Mouse (Mus musculus) limb, embryonic 10.5 days (tissue): ENCODE measurements around the gene Ston1. TPM values are rescaled to one million over a fixed set of nuclear protein-coding genes. Genes with fewer than 3 reads are reported as not detected.

Experiments used
- DNase-seq: peaks from one replicate; pipeline ENCODE4 v3.0.0-alpha.2; 2017; ENCODE audit warnings: low spot score
- H3K27ac ChIP-seq: fragments of 300-500 bp; sonication (generic); 2 replicates; pipeline ENCODE4 v1.5.1; 2016; ENCODE audit warnings: mild to moderate bottlenecking
- H3K27me3 ChIP-seq: fragments of 300-500 bp; sonication (generic); 2 replicates; pipeline ENCODE4 v1.6.1; 2016; ENCODE audit warnings: low read depth, mild to moderate bottlenecking; ENCODE audit not compliant: poor library complexity, severe bottlenecking
- H3K36me3 ChIP-seq: fragments of 300-500 bp; sonication (generic); 2 replicates; pipeline ENCODE4 v1.6.1; 2016; ENCODE audit warnings: mild to moderate bottlenecking, moderate library complexity
- H3K4me1 ChIP-seq: fragments of 300-500 bp; sonication (generic); 2 replicates; pipeline ENCODE4 v1.6.1; 2016
- H3K4me3 ChIP-seq: fragments of 300-500 bp; sonication (generic); 2 replicates; pipeline ENCODE4 v1.5.1; 2016; ENCODE audit warnings: mild to moderate bottlenecking, moderate library complexity
- H3K9me3 ChIP-seq: fragments of 300-500 bp; sonication (generic); replicated peaks from 2 replicates; pipeline ENCODE4 v1.6.1; 2016; ENCODE audit warnings: mild to moderate bottlenecking
- WGBS: fragments of 180-500 bp; shearing (Covaris S2); methylation state at CpG from one replicate; pipeline ENCODE4 v1.1.7; 2016; 5-methylcytosine and 5-hydroxymethylcytosine counted together
- polyA plus RNA-seq: library from polyadenylated mRNA; unstranded; fragments of >200 nt; fragmentation: Nextera tagmentation; extraction: Ambion mirVana; gene quantifications from 2 replicates; pipeline ENCODE4 v1.2.1, GENCODE M21; 2016

Ston1 gene
- polyA plus RNA-seq, 1 experiment from 2014 or later: 3.0 TPM

- WGBS: 91% methylated on average over 10 of the region's 10 CpGs
- no peaks in the 10 kb centered on the region for H3K9me3 ChIP-seq
These were observed 27.5 kb upstream of the Ston1 start for GRCm38 (mm10) chr17:88569807-88570540.

GRCm38 (mm10) chr17:88570784-88571183 is 26.7 kb upstream of the Ston1 start:
- no peaks in the 10 kb centered on the region for H3K4me1 ChIP-seq
- DNase-seq: no peak
- H3K27me3 ChIP-seq: no peaks in the 10 kb centered on the region
- 86% methylated on average over 11 of the region's 11 CpGs for WGBS
- H3K27ac ChIP-seq: no peak overlapping the region
- peaks cover 60% of the 10 kb centered on the region for H3K36me3 ChIP-seq
- H3K4me3 ChIP-seq: no peak overlapping the region
- no peaks in the 10 kb centered on the region for H3K9me3 ChIP-seq

More at GRCm38 (mm10) chr17:88569807-88570540, 27.5 kb upstream of the Ston1 start:
- Histone ChIP-seq H3K4me1 (no peaks in the 10 kb centered on the region), H3K27ac (no peak overlapping the region), H3K4me3 (no peak overlapping the region), H3K27me3 (no peaks in the 10 kb centered on the region), H3K36me3 (peaks cover 58% of the 10 kb centered on the region)
- DNase-seq: no peak

GRCm38 (mm10) chr17:88574811-88575210 is 22.7 kb upstream of the Ston1 start:
- H3K27ac ChIP-seq: no peak overlapping the region
- no peaks in the 10 kb centered on the region for H3K9me3 ChIP-seq
- no peaks in the 10 kb centered on the region for H3K27me3 ChIP-seq
- H3K4me3 ChIP-seq: no peak overlapping the region
- H3K4me1 ChIP-seq: no peaks in the 10 kb centered on the region
- WGBS: 75% methylated on average over 5 of the region's 5 CpGs
- peaks cover 63% of the 10 kb centered on the region for H3K36me3 ChIP-seq
- DNase-seq: no peak

- DNase-seq: no peak
- H3K9me3 ChIP-seq: no peaks in the 10 kb centered on the region
- H3K27me3 ChIP-seq: no peaks in the 10 kb centered on the region
- peaks cover 51% of the 10 kb centered on the region for H3K36me3 ChIP-seq
- WGBS: 93% methylated on average over 20 of the region's 20 CpGs
- no peak overlapping the region for H3K27ac ChIP-seq
- no peak overlapping the region for H3K4me3 ChIP-seq
- peaks cover 9% of the 10 kb centered on the region; the same call in 1 of the 2 replicates for H3K4me1 ChIP-seq
These were observed 18.8 kb upstream of the Ston1 start for GRCm38 (mm10) chr17:88578522-88579242.

GRCm38 (mm10) chr17:88580556-88580955 is 16.9 kb upstream of the Ston1 start:
- peaks cover 63% of the 10 kb centered on the region for H3K36me3 ChIP-seq
- no peaks in the 10 kb centered on the region for H3K27me3 ChIP-seq
- 91% methylated on average over 6 of the region's 6 CpGs for WGBS
- peaks cover 10% of the 10 kb centered on the region; the same call in 1 of the 2 replicates for H3K4me1 ChIP-seq
- no peaks in the 10 kb centered on the region for H3K9me3 ChIP-seq
- DNase-seq: no peak
- H3K27ac ChIP-seq: no peak overlapping the region
- no peak overlapping the region for H3K4me3 ChIP-seq

GRCm38 (mm10) chr17:88581511-88582021 is 15.9 kb upstream of the Ston1 start:
- peaks cover 63% of the 10 kb centered on the region for H3K36me3 ChIP-seq
- WGBS: 83% methylated on average over 6 of the region's 6 CpGs

GRCm38 (mm10) chr17:88582999-88583398 is 14.5 kb upstream of the Ston1 start:
- Histone ChIP-seq H3K9me3 (no peaks in the 10 kb centered on the region), H3K27ac (no peak overlapping the region), H3K4me1 (peaks cover 10% of the 10 kb centered on the region; the same call in 1 of the 2 replicates), H3K4me3 (no peak overlapping the region), H3K36me3 (peaks cover 58% of the 10 kb centered on the region), H3K27me3 (no peaks in the 10 kb centered on the region)
- no peak for DNase-seq
- 88% methylated on average over 11 of the region's 11 CpGs for WGBS

More at GRCm38 (mm10) chr17:88581511-88582021, 15.9 kb upstream of the Ston1 start:
- no peaks in the 10 kb centered on the region for H3K9me3 ChIP-seq
- H3K27ac ChIP-seq: no peak overlapping the region
- peaks cover 10% of the 10 kb centered on the region; the same call in 1 of the 2 replicates for H3K4me1 ChIP-seq
- no peaks in the 10 kb centered on the region for H3K27me3 ChIP-seq
- no peak overlapping the region for H3K4me3 ChIP-seq
- DNase-seq: no peak

- H3K36me3 ChIP-seq: peaks cover 59% of the 10 kb centered on the region
- DNase-seq: no peak
- no peaks in the 10 kb centered on the region for H3K27me3 ChIP-seq
These were observed 14.1 kb upstream of the Ston1 start for GRCm38 (mm10) chr17:88583411-88583810.

GRCm38 (mm10) chr17:88587371-88587770 is 10.1 kb upstream of the Ston1 start:
- Histone ChIP-seq H3K27ac (no peak overlapping the region), H3K27me3 (no peaks in the 10 kb centered on the region), H3K9me3 (no peaks in the 10 kb centered on the region), H3K36me3 (peaks cover 44% of the 10 kb centered on the region), H3K4me1 (peaks cover 10% of the 10 kb centered on the region; the same call in 1 of the 2 replicates), H3K4me3 (no peak overlapping the region)
- 81% methylated on average over 15 of the region's 15 CpGs for WGBS
- DNase-seq: no peak

More at GRCm38 (mm10) chr17:88583411-88583810, 14.1 kb upstream of the Ston1 start:
- 71% methylated on average over 8 of the region's 8 CpGs for WGBS
- H3K4me3 ChIP-seq: no peak overlapping the region
- no peaks in the 10 kb centered on the region for H3K9me3 ChIP-seq
- H3K27ac ChIP-seq: no peak overlapping the region
- peaks cover 10% of the 10 kb centered on the region; the same call in 1 of the 2 replicates for H3K4me1 ChIP-seq

GRCm38 (mm10) chr17:88588228-88588627 is 9.3 kb upstream of the Ston1 start:
- WGBS: 95% methylated on average over 8 of the region's 8 CpGs
- H3K9me3 ChIP-seq: no peaks in the 10 kb centered on the region
- H3K27me3 ChIP-seq: no peaks in the 10 kb centered on the region
- peaks cover 43% of the 10 kb centered on the region for H3K36me3 ChIP-seq
- no peak overlapping the region for H3K27ac ChIP-seq
- no peak overlapping the region for H3K4me3 ChIP-seq
- peaks cover 5% of the 10 kb centered on the region; the same call in 1 of the 2 replicates for H3K4me1 ChIP-seq
- no peak for DNase-seq

GRCm38 (mm10) chr17:88590251-88590650 is 7.2 kb upstream of the Ston1 start:
- WGBS: 93% methylated on average over 6 of the region's 6 CpGs

GRCm38 (mm10) chr17:88595071-88595470 is 2.4 kb upstream of the Ston1 start:
- H3K4me1 ChIP-seq: peaks cover 35% of the 10 kb centered on the region
- 85% methylated on average over 4 of the region's 4 CpGs for WGBS
- DNase-seq: no peak

More at GRCm38 (mm10) chr17:88590251-88590650, 7.2 kb upstream of the Ston1 start:
- DNase-seq: no peak
- H3K36me3 ChIP-seq: peaks cover 22% of the 10 kb centered on the region
- no peak overlapping the region for H3K4me3 ChIP-seq
- no peaks in the 10 kb centered on the region for H3K4me1 ChIP-seq
- no peaks in the 10 kb centered on the region for H3K9me3 ChIP-seq
- H3K27ac ChIP-seq: no peak overlapping the region
- H3K27me3 ChIP-seq: no peaks in the 10 kb centered on the region

GRCm38 (mm10) chr17:88596068-88596467 is 1.4 kb upstream of the Ston1 start:
- DNase-seq: no peak
- 57% methylated on average over 4 of the region's 4 CpGs for WGBS
- no peaks in the 10 kb centered on the region for H3K27me3 ChIP-seq
- no peaks in the 10 kb centered on the region for H3K36me3 ChIP-seq
- H3K9me3 ChIP-seq: no peaks in the 10 kb centered on the region
- H3K4me1 ChIP-seq: peaks cover 35% of the 10 kb centered on the region
- H3K27ac ChIP-seq: 0 out of 2 replicates have a peak overlapping the region, but pooled peaks have one; percentile 90
- no peak overlapping the region for H3K4me3 ChIP-seq

More at GRCm38 (mm10) chr17:88595071-88595470, 2.4 kb upstream of the Ston1 start:
- Histone ChIP-seq H3K27me3 (no peaks in the 10 kb centered on the region), H3K27ac (no peak overlapping the region), H3K36me3 (no peaks in the 10 kb centered on the region), H3K9me3 (no peaks in the 10 kb centered on the region), H3K4me3 (no peak overlapping the region)
